Mouse (Mus musculus) midbrain, embryonic 13.5 days (tissue): ENCODE measurements around the gene Cdh1. TPM values are rescaled to one million over a fixed set of nuclear protein-coding genes. Genes with fewer than 3 reads are reported as not detected.

Experiments
- ATAC-seq: fragments of 200-750 bp; cut with Nextera tagmentation; 2 replicates; pipeline ENCODE4 v1.8.0; 2017; ENCODE audit warnings: mild to moderate bottlenecking, moderate TSS enrichment, moderate library complexity
- H3K27ac ChIP-seq: fragments of 300-500 bp; sonication (generic); 2 replicates; pipeline ENCODE4 v1.5.1; 2015; ENCODE audit warnings: inconsistent platforms, mild to moderate bottlenecking, moderate library complexity
- H3K27me3 ChIP-seq: fragments of 300-500 bp; sonication (generic); 2 replicates; pipeline ENCODE4 v1.6.1; 2015; ENCODE audit warnings: mild to moderate bottlenecking, inconsistent platforms
- H3K36me3 ChIP-seq: fragments of 300-500 bp; sonication (generic); 2 replicates; pipeline ENCODE4 v1.6.1; 2015; ENCODE audit warnings: mild to moderate bottlenecking, inconsistent platforms
- H3K4me1 ChIP-seq: fragments of 300-500 bp; sonication (generic); replicated peaks from 2 replicates; pipeline ENCODE4 v1.6.1; 2015; ENCODE audit warnings: inconsistent platforms
- H3K4me2 ChIP-seq: fragments of 300-500 bp; sonication (generic); replicated peaks from 2 replicates; pipeline ENCODE4 v1.6.1; 2015; ENCODE audit warnings: moderate library complexity, mild to moderate bottlenecking, inconsistent platforms
- H3K4me3 ChIP-seq: fragments of 300-500 bp; sonication (generic); replicated peaks from 2 replicates; pipeline ENCODE4 v1.5.1; 2015; ENCODE audit warnings: mild to moderate bottlenecking, inconsistent platforms
- H3K9ac ChIP-seq: fragments of 300-500 bp; sonication (generic); replicated peaks from 2 replicates; pipeline ENCODE4 v1.6.1; 2015; ENCODE audit warnings: mild to moderate bottlenecking, inconsistent platforms
- H3K9me3 ChIP-seq: fragments of 300-500 bp; sonication (generic); 2 replicates; pipeline ENCODE4 v1.6.1; 2016; ENCODE audit warnings: mild to moderate bottlenecking, inconsistent platforms
- WGBS: fragments of 180-500 bp; shearing (Covaris S2); methylation state at CpG from one replicate; pipeline ENCODE4 v1.1.7; 2015; 5-methylcytosine and 5-hydroxymethylcytosine counted together
- polyA plus RNA-seq: library from polyadenylated mRNA; unstranded; fragments of >200 nt; fragmentation: Nextera tagmentation; extraction: Ambion mirVana; gene quantifications from 2 replicates; pipeline ENCODE4 v1.2.1, GENCODE M21; 2015

Gene Cdh1
- polyA plus RNA-seq, 1 experiment from 2014 or later = 3.3 TPM

GRCm38 (mm10) chr8:106644957-106645356 lies 41.8 kb downstream of the Cdh1 start:
- ATAC-seq = no peak
- Histone ChIP-seq H3K4me3 (no peak overlapping the region), H3K4me1 (no peaks in the 10 kb centered on the region), H3K9me3 (no peaks in the 10 kb centered on the region), H3K27me3 (no peaks in the 10 kb centered on the region), H3K27ac (no peak overlapping the region), H3K36me3 (no peaks in the 10 kb centered on the region), H3K4me2 (no peak overlapping the region), H3K9ac (no peak overlapping the region)
- 74% methylated on average over 3 of the region's 3 CpGs for WGBS

GRCm38 (mm10) chr8:106646153-106646552 lies 43.0 kb downstream of the Cdh1 start:
- no peak for ATAC-seq
- Histone ChIP-seq H3K27me3 (no peaks in the 10 kb centered on the region), H3K9ac (no peak overlapping the region), H3K4me2 (no peak overlapping the region), H3K27ac (no peak overlapping the region), H3K4me1 (no peaks in the 10 kb centered on the region), H3K36me3 (no peaks in the 10 kb centered on the region), H3K4me3 (no peak overlapping the region), H3K9me3 (no peaks in the 10 kb centered on the region)
- WGBS = 93% methylated on average over 2 of the region's 2 CpGs

- no peak for ATAC-seq
- H3K4me2 ChIP-seq = no peak overlapping the region
- no peak overlapping the region for H3K27ac ChIP-seq
- H3K4me3 ChIP-seq = no peak overlapping the region
- H3K27me3 ChIP-seq = no peaks in the 10 kb centered on the region
- no peaks in the 10 kb centered on the region for H3K9me3 ChIP-seq
- no peak overlapping the region for H3K9ac ChIP-seq
- 91% methylated on average over 5 of the region's 5 CpGs for WGBS
- no peaks in the 10 kb centered on the region for H3K36me3 ChIP-seq
- no peaks in the 10 kb centered on the region for H3K4me1 ChIP-seq
Measured at GRCm38 (mm10) chr8:106646731-106647130, 43.6 kb downstream of the Cdh1 start.

GRCm38 (mm10) chr8:106647387-106647786 lies 44.2 kb downstream of the Cdh1 start:
- H3K27me3 ChIP-seq = no peaks in the 10 kb centered on the region
- H3K4me1 ChIP-seq = no peaks in the 10 kb centered on the region
- H3K9me3 ChIP-seq = no peaks in the 10 kb centered on the region
- WGBS = 30% methylated on average over 2 of the region's 2 CpGs
- H3K36me3 ChIP-seq = no peaks in the 10 kb centered on the region
- H3K4me2 ChIP-seq = no peak overlapping the region
- H3K9ac ChIP-seq = no peak overlapping the region
- H3K4me3 ChIP-seq = no peak overlapping the region
- H3K27ac ChIP-seq = no peak overlapping the region
- 0 out of 2 replicates have a peak, but pooled peaks have one; percentile 40 for ATAC-seq

DNA sequence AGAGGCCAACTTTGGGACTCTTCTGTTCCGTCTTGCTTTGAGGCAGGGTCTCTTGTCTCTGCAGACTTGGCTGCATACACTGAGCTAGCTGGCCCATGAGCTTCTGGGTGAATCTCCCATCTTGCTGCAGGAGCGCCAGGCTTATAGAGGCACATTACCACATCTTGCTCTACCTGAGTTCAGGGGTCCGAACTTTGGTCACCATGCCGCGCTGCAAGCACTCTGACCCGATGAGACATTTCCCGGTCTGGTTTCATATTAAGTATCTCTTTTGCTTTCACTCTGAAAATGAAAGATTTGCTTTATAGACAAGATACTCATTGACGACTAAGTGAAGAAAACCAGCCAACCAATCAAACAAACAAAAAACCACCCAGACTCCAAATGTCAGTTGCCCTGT lies 45.3 kb downstream of the Cdh1 start:
- no peaks in the 10 kb centered on the region for H3K27me3 ChIP-seq
- no peak overlapping the region for H3K4me3 ChIP-seq
- no peak overlapping the region for H3K4me2 ChIP-seq
- no peak overlapping the region for H3K27ac ChIP-seq
- H3K9me3 ChIP-seq = no peaks in the 10 kb centered on the region
- whole genome bisulfite sequencing = 94% methylated on average over 8 of the region's 8 CpGs
- no peaks in the 10 kb centered on the region for H3K36me3 ChIP-seq
- ATAC-seq = no peak
- no peaks in the 10 kb centered on the region for H3K4me1 ChIP-seq
- no peak overlapping the region for H3K9ac ChIP-seq

DNA sequence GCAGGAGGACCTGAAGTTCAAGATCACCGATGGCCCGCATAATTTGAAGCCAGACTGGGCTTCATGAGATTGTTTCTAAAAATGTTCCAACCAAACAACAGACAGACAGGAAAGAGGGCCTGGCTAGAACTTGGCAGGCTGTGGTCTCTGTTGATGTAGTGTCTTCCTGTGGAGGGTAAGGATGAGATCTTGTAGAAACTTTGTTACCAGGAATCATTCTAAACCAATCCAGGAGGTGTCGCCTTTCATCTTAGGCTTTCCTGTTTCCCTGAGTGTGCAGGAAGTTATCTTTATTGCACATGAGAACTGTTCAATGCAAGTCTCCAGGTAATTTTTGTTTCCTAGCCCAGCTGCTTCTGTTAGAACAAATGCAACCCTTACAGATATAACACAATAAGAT lies 48.8 kb downstream of the Cdh1 start:
- H3K4me2 ChIP-seq = no peak overlapping the region
- ATAC-seq = no peak
- no peaks in the 10 kb centered on the region for H3K4me1 ChIP-seq
- no peak overlapping the region for H3K9ac ChIP-seq
- H3K27ac ChIP-seq = no peak overlapping the region
- no peaks in the 10 kb centered on the region for H3K9me3 ChIP-seq
- H3K4me3 ChIP-seq = no peak overlapping the region
- 99% methylated on average over 3 of the region's 3 CpGs for WGBS
- H3K27me3 ChIP-seq = no peaks in the 10 kb centered on the region
- no peaks in the 10 kb centered on the region for H3K36me3 ChIP-seq

DNA sequence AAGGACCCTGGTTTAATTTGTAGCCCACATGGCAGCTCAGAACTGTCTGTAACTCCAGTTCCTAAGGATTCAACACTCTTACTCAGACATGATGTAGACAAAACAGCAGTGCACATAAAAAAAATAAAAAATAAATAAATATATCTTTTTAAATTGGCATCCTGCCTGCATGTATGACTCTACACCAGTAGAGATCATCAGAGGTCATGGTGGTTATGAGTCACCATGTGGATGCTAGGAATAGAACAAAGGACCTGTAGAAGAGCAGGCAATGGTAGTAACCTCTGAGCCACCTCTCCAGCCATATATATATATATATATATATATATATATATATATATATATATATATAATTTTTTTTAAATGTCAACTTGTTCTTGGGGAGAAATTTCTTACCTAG lies 52.9 kb downstream of the Cdh1 start:
- no peak overlapping the region for H3K27ac ChIP-seq
- ATAC-seq = no peak
- no peaks in the 10 kb centered on the region for H3K4me1 ChIP-seq
- H3K36me3 ChIP-seq = no peaks in the 10 kb centered on the region
- H3K4me3 ChIP-seq = no peak overlapping the region
- H3K9ac ChIP-seq = no peak overlapping the region
- H3K9me3 ChIP-seq = no peaks in the 10 kb centered on the region
- H3K4me2 ChIP-seq = no peak overlapping the region
- H3K27me3 ChIP-seq = no peaks in the 10 kb centered on the region

DNA sequence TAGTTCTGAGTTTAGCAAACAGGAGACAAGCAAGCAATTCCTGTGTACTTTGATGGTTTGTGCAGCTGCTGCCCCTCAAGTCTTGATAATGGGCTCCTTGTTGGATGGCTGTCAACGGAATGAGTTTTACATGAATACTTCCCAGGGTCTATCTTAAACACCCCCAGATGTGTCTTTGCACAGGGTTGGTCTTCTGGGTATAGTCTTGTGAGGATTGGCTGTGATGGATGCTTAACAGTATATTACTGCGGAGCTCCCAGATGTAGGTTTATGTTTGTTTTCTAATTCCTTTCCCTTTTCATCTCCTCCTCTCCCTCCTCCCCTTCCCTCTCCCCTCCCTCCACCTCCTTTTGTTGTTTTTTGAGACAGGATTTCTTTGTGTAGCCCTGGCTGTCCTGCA lies 69.6 kb downstream of the Cdh1 start:
- no peaks in the 10 kb centered on the region for H3K4me1 ChIP-seq
- ATAC-seq = no peak
- H3K9ac ChIP-seq = no peak overlapping the region
- no peak overlapping the region for H3K4me3 ChIP-seq
- H3K36me3 ChIP-seq = no peaks in the 10 kb centered on the region
- WGBS = 77% methylated on average over 2 of the region's 2 CpGs
- no peaks in the 10 kb centered on the region for H3K27me3 ChIP-seq
- H3K9me3 ChIP-seq = no peaks in the 10 kb centered on the region
- no peak overlapping the region for H3K4me2 ChIP-seq
- no peak overlapping the region for H3K27ac ChIP-seq

GRCm38 (mm10) chr8:106674318-106674717 lies 71.2 kb downstream of the Cdh1 start:
- Histone ChIP-seq H3K36me3 (no peaks in the 10 kb centered on the region), H3K4me2 (no peak overlapping the region), H3K9me3 (no peaks in the 10 kb centered on the region), H3K27ac (no peak overlapping the region), H3K27me3 (no peaks in the 10 kb centered on the region), H3K4me3 (no peak overlapping the region), H3K9ac (no peak overlapping the region), H3K4me1 (no peaks in the 10 kb centered on the region)
- 98% methylated on average over 15 of the region's 15 CpGs for WGBS
- no peak for ATAC-seq

GRCm38 (mm10) chr8:106674894-106675293 lies 71.7 kb downstream of the Cdh1 start:
- no peak overlapping the region for H3K4me2 ChIP-seq
- 83% methylated on average over 8 of the region's 8 CpGs for WGBS
- no peaks in the 10 kb centered on the region for H3K27me3 ChIP-seq
- no peak for ATAC-seq
- H3K9ac ChIP-seq = no peak overlapping the region
- no peaks in the 10 kb centered on the region for H3K9me3 ChIP-seq
- H3K27ac ChIP-seq = no peak overlapping the region
- no peak overlapping the region for H3K4me3 ChIP-seq
- H3K4me1 ChIP-seq = no peaks in the 10 kb centered on the region
- no peaks in the 10 kb centered on the region for H3K36me3 ChIP-seq

DNA sequence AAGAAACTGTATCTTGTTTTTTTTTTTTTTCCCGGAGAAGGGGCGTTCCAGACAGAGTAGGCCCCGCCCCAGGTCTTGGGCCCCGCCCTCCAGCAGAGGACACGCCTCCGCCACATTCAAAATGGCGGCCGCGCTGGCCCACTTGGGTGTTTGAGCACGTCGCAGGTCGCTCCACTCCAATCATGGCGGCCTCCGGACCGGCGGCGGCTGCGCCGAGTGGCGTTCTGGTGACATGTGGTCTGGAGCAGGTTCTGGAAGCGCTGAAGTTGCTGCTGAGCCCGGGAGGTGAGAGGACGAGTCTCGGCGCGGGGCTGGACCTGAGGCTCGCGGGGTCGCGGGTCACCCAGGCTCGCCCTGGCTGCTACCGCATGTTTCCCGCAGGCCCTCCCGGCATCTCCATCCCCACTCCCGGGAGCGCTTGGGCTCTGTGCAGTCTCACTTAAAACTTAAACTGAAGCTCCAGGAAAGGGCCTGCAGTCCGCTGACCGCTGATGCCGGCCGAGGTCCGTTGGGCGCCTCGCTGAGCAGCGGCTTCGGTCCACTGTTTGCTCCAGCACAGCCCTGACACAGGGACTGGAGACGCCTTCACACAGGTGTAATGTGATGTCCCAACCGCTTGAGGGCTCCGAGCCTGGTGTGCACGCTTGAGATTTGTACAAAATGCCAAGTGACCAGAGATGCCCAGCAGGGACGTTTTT lies 80.0 kb downstream of the Cdh1 start, which contains the start of gene Tango6:
TSS of gene Tango6 (plus strand) at position 98 of the 698 bp plus-strand sequence.
- WGBS = under 1% methylated on average over 47 of the region's 50 CpGs
- Histone ChIP-seq H3K4me1 (no peaks in the 10 kb centered on the region), H3K4me2 (peak within 1 kb of the TSS; percentile 59), H3K27ac (peak within 1 kb of the TSS; percentile 92), H3K36me3 (no peaks in the 10 kb centered on the region), H3K9ac (peak within 1 kb of the TSS; percentile 79), H3K4me3 (peak within 1 kb of the TSS; percentile 66), H3K9me3 (no peaks in the 10 kb centered on the region), H3K27me3 (no peaks in the 10 kb centered on the region)
- ATAC-seq = peak; percentile 94

DNA sequence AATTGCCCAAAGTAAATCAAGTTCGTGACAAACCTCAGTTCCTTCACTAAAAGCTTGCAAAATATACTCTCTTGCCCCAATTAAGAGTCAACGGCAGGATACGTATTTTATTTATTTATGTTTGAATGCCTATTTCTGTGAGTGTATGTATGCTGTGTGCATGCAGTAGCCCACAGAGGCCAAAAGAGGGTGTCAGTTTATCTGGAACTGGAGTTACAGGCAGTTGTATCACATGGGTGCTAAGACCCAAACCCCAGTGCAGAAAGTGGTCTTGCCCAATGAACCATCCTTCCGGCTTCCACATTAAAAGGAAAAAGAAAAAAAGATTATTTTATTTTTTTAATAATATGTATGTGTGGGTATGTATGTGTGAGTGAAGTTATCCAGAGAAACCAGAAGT lies 81.2 kb downstream of the Cdh1 start:
- WGBS = 97% methylated on average over 4 of the region's 4 CpGs
- Histone ChIP-seq H3K27ac (no peak overlapping the region), H3K4me2 (no peak overlapping the region), H3K4me1 (no peaks in the 10 kb centered on the region), H3K36me3 (0 out of 2 replicates have a peak, but pooled peaks cover 4% of the 10 kb centered on the region), H3K4me3 (no peak overlapping the region), H3K9me3 (no peaks in the 10 kb centered on the region), H3K9ac (no peak overlapping the region), H3K27me3 (no peaks in the 10 kb centered on the region)
- no peak for ATAC-seq

DNA sequence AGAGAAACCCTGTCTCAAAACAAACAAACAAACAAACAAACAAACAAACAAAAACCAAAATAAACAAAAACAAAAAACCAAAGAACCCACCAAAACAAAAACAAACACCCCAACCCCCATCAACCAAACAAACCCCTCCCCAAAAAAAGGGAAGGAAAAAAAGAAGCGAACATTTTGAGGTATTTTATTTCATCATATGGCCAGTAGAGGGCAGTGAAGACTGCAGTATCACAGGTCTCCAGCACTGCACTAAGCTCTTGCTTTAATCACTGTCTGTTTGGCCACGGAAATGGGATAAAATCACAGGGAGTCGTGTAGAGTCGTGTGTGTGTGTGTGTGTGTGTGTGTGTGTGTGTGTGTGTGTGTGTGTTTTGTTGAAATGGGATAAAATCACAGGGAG lies 84.3 kb downstream of the Cdh1 start:
- Histone ChIP-seq H3K4me1 (no peaks in the 10 kb centered on the region), H3K27ac (no peak overlapping the region), H3K36me3 (peaks cover 10% of the 10 kb centered on the region; the same call in 1 of the 2 replicates), H3K4me3 (no peak overlapping the region), H3K4me2 (no peak overlapping the region), H3K9me3 (no peaks in the 10 kb centered on the region), H3K27me3 (no peaks in the 10 kb centered on the region), H3K9ac (no peak overlapping the region)
- ATAC-seq = no peak
- WGBS = 5% methylated on average over 4 of the region's 4 CpGs
